Mouse (Mus musculus): ENCODE measurements at regions not wholly inside any gene's neighbourhood (a gene's known extent, or its start where the extent isn't known, plus 50 kb on each side); places are given as distances from the start of the nearest gene placed in this dataset.
"Not testable (repeated sequence)": the region's sequence is repeated elsewhere in the genome, so short reads cannot be mapped to it uniquely, and the experiment has no call there.

DNA sequence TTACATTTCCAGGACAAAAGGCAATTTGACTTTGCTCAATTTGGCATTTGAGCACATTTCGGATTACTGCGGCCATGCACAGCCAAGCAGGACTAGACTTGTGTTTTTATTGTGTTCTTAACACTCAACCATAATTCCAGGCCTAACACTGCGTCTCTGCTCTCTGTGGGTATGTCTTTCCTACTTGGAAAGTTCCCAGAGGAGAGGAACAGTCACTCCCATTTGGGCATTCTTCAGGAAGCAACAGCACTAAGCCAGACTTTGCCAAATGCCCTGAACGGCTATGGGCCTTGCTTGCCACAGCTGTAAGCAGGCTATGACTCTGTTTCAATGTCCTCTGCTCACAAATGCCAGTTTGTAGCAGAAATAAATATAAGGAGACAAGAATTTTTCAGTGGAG, 56.5 kb upstream of the Pdk3 start:
- no peak for DNase-seq (ENCODE audit: low spot score)

DNA sequence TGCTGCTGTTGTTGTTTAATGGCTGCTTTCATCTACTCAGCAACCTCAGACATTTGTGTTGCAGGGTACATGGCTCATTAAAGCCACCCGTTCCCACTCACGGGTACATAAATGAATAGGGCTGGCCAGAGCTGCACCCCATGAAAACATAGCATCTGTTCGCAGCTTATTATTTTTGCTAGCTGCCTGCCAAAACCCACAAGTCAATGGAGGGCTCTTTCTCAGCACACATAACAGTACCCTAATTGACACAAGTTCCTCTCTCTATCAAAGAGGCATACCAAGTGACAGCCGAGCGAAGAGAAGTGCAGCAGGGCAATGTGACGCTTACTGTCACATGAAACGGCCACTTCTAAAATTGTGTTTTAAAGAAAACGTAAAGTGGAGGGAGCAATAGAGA, 57.0 kb upstream of the Pdk3 start:
- DNase-seq (ENCODE audit: low spot score), result no peak

DNA sequence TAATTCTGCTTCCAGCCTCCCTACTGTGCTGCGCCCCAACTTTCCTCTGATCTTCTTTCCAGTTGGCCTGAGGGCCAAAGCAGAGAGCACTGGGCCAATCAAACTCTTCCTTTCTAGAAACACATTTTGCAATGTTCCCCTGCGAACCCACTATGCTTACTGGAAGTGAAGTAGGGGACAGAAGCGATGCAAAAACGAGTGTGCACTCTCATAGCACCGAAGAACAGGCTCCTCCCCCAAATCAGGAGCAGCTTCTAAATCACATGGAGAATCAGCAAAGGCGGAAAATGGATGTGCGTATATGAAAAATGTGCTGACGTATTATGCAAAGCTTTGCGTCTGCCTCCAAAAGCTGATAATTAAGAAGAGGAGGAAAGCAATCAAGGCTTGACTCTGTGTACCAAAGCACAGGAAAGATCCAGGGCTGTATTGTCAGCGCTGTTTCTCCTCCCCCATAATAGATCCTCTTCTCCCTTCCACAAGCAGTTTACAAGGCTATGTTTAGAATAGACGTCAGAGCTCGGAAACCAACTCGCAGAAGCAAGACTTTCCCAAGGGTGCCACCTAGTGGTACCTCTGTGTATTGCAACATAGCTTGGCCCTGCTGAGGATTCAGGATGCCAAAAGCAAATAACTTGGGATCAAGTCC, 57.5 kb upstream of the Pdk3 start:
- peak; percentile 75 for DNase-seq (ENCODE audit: low spot score)

DNA sequence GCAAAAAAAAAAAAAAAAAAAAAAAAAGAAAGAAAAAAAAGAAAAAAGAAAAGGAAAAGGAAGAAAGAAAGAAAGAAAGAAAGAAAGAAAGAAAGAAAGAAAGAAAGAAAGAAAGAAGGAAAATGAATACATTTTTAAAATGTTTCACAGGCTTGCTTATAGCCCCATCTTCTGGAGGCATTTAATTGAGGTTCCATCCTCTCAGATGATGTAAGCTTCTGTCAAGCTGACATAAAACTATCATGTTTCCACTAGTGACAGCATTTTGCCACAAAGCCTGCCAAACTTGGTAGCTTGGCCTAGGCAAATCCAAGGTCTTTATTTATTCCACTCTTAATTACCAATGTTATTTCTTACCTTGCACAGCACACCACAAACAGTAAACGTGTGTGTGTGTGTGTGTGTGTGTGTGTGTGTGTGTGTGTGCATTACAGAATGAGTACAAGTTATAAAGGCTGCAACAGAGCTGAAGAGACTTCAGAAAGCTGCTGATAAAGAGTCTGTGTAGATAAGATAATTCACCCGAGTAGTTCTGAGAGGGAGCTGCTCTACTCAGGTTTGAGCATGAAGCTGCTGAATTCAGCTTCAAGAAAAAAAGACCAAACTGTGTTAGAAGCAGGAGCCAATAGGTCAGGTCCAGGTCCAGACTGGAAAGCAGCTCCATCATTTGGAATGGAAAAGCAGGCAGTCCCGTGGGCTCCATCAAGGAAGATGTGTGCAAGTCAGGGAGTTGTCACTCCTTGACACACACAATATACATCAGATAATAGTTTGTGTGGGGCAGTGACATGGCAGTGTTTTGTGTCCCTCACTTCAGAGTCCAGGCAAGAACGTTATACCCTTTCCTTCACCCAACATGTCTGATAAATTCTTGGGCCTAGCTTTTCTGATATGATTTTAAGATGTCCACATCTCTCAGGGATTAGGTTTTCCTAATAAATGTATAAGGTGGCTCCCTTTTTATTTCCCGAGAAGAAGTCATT, 65.1 kb upstream of the Pdk3 start:
- no peak for DNase-seq (ENCODE audit: low spot score)

DNA sequence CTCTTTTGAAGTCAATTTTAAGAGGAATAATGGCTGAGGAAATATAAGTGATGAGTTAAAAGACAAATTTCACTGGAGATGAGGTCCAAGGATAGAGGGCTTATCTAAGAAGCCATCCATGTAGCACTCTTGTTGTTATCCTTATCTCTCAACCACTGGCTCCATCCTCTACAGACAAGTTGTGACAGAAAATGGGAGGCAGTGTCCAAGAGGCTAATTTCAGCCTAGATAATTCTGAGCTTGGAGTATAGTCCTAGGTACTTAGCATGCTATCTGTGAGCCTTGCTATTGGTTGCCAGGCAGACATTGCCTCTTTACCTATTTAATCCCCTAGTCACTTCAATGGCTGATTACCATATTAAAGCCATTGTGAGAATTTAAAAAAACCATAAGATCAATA, 65.2 kb upstream of the AU015836 start:
- no peak for DNase-seq (ENCODE audit: low spot score)

DNA sequence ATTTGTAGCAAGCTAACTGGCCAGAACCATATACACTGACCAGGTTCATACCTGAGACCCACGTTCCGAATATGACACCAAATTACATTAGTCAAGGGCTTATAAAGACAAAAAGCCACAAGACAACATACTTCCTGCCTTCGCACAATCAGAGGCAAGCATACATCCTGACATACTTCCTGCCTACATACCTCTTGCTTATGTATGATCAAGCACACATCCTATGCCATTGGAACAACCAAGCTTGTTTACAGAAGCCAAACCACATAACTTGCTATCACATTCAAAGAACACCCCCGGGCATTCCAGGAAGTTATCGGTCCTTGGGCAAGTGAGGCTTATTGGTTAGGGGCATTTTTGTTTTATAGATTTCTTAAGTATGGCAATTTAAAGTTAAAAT, 62.9 kb upstream of the AU015836 start:
- DNase-seq (ENCODE audit: low spot score), result no peak

DNA sequence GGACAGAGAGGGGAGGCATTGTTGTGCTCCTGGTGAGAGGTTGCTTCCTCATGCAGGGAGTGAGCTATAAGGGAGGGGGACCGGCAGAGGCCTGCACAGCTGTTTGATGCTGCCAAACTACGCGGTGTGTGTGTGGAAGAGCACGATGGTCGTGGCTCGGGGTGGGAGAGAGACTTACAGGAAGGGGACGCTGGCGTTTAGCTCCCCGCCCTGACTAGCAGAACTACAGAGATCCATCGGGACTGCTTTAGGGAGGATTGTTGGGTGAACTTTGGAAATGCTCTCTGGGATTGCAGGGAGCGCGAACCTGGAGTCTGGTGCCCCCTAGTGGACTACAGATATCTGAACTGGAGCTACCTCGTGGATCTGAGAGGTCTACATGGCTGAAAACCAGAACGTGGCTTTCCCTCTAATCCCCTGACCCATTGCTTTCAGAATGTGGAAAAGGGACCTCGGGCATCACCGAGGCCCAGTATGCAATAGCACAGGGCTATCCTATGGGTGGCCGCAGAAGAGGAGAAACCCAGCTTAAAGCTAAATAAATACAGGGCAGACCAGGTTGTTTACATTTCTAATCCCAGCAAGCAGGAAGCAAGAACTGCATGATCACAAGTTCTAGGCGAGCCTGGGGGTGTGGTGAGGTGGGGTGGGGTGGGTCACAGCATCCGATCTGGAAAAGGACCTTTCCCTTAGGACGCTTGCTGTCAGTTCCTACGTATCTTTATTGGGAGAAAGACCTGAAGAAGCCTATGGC, 57.2 kb upstream of the AU015836 start:
- peak; percentile 11 for DNase-seq (ENCODE audit: low spot score)

DNA sequence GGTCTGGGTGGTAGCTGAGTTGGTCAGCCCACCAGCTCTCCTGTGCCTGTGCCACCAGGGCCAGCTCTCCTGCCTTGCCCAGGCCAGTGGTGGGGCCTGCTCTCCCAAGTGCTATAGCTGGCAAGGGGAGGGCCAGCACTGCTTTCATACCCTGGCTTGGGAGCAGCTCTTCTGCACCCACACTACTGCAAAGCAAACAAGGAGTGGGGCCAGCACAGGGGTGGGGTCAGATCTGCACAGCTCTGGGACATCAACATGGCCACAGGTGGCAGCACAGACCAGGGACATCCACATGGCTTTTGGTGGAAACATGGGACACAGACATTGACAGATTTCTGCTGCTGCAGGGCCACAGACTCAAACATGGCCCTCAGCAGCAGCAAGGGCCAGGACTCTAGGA, 52.9 kb upstream of the AU015836 start:
- DNase-seq (ENCODE audit: low spot score), result no peak

DNA sequence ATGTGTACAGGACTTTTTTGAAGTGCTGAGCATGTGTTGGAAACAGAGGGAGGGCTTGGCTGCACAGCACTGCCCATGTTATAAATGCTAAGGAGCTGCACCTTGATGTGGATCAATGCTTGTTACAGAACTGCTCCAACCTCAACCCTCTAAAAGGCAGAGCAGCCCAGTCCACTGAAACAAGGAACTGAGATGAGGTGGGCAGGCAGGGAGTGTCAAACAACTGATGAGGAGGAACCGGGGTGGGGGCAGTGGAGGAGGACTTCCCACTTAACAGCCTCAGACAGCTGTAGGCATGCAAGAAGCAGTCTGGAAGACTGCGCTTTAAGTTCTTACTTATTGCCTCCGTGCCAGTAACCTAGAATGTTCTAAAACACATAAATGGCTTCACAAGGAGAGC, 51.1 kb upstream of the AU015836 start:
- not testable (repeated sequence) for DNase-seq (ENCODE audit: low spot score)
